Mouse (Mus musculus) megakaryocyte, embryonic 14.5 days (primary cell): ENCODE results near the gene Npas3.

Experiments
- FLI1 ChIP-seq: IDR thresholded peaks from 2 replicates; pipeline ENCODE4 v1.6.1; 2012; ENCODE audit warnings: low read length, inconsistent platforms, mixed read lengths
- GATA1 ChIP-seq: IDR thresholded peaks from 3 replicates; pipeline ENCODE4 v1.6.1; 2012; ENCODE audit warnings: mixed read lengths, low read length, inconsistent platforms, borderline replicate concordance

DNA sequence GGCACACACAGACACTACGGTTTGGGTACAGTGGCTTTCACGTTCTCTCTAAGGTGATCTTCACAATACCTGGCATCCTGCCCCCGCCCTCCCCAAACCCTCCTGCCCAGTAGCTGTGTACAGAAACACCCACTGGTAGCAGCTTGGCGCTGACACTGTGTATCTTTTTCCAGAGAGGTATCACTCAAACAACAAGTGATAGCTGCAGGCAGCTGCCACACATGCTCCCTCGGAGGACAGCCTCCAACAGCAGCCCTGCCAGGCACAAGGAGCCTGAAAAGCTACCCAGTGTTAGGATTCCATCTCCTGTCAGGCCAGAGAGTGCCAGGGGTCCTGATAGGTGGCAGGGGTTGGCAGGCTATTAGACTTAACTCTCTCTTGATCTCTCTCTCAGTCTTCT is 747.2 kb downstream of the Npas3 start:
- TF ChIP-seq GATA1, result no peak
- no peak for TF ChIP-seq FLI1
